Mouse (Mus musculus) spleen, postnatal 36 days (tissue): ENCODE measurements around the gene Extl1.
"Not testable (repeated sequence)": the region's sequence is repeated elsewhere in the genome, so short reads cannot be mapped to it uniquely, and the experiment has no call there.

Experiments used
- DNase-seq, 2 experiments: peaks; one replicate each; pipeline ENCODE4 v3.0.0; 2022; ENCODE audit warnings: low spot score in 2 of 2, mixed read lengths in 1 of 2

Gene Extl1

GRCm38 (mm10) chr4:134351329-134352260, 32.1 kb downstream of the Extl1 start:
- no peak for DNase-seq

DNA sequence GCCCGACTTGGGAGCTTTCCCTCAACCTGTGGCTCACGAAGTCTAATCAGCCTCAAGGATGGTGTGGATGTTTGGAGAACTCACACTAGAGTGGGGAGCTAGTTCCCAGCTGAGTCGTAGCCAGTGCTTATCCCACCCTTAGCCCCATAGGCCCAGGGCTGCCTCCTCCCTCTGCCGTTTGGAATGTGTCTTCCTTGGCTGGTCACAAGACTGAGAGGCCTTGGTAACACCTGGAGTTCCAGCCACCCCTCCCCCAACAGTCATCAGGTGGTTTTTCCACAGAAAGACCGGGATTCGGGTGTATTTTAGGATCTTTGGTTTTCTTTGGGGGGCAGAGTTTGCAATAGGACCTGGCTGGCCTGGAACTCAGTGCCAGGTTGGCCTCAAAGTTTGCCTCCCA, 33.0 kb downstream of the Extl1 start:
- DNase-seq: no peak

DNA sequence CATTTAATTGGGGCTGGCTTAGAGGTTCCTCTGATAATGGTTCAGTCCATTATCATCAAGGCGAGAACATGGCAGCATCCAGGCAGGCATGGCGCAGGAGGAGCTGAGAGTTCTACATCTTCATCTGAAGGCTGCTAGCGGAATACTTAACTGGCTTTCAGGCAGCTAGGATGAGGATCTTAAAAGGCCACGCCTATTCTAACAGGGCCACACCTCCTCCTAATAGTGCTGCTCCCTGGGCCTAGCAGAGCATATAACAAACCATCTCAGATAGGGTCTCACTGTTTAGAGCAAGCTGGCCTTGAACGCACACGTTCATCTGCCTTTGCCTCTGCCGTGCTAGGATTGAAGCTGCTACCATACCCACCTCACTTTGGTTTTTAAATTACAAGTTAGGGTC, 33.8 kb downstream of the Extl1 start:
- no peak for DNase-seq

- DNase-seq: no peak
Observed at GRCm38 (mm10) chr4:134348545-134348944, 35.1 kb downstream of the Extl1 start.

GRCm38 (mm10) chr4:134348078-134348477, 35.6 kb downstream of the Extl1 start:
- DNase-seq: no peak

GRCm38 (mm10) chr4:134345802-134346201, 37.8 kb downstream of the Extl1 start:
- DNase-seq: no peak

GRCm38 (mm10) chr4:134344620-134345019, 39.0 kb downstream of the Extl1 start:
- no peak for DNase-seq

DNA sequence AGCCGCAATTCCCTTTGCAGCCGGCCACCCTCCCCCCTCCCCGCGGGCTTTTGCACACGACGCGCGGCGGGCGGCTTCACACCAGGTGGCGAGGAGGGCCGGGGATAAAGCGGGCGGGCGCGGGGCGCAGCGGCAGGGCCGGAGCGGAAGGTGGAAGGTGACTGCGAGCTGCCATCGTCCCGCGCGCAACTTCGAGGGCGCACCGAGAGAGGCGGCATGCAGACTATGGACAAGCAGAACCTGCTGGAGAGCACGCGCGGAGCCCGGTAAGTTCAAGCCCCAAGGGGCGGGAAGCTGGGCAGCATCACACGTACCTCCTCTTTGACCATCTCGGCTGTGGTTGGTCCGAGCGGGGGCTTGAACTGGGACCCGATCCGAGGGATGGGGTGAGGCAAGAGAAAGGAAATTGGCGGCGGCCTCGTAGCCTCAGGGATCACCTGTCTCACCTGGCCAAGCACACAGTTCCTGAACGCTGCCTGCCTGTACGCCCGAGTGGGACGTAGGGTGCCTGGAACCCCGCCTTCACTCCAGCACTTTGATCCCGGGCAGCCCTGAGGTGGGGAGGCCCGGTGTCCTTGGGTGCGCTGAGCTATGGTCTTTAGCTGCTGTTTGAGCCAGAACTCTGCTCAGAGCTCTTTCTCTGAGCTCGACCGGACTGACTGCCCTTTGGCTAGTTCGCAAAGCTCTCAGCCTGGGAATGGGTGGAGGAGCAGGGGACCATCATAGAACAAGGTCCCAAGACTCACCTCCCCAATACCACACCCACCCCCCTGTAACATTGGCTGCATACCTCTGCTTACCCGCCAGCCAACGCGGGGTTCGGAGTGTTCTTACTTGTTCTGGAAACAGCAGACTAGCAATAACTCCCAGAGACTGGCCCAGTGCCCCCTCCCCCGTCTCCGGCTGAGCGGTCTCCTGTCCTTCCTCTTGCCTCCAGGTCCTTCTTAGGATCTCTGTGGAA, 40.3 kb downstream of the Extl1 start, which contains the start of gene Slc30a2:
Slc30a2 (plus strand) TSS at position 111 of the 961 bp plus-strand sequence.
- no peak for DNase-seq

- no peak for DNase-seq
Observed at GRCm38 (mm10) chr4:134342213-134342779, 41.4 kb downstream of the Extl1 start.

DNA sequence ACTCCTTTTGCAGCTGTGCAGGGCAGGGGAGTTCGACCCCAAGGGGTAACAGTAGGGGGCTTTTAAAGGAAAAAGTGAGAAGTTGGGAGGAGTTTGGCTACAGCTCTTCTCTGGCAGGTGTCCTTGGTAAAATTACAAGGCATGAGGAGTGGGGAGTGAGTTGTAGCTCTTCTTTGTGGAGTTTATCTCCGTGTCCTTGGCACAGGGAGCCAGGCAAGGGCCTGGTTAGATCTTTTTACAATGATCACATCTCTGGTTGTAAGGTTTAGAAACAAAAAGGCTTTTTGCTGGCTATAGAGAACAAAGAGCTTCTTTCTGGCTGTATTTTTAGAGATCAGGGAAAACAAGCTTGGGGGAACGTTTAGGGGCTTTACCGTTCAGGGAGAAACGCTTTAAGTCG, 42.4 kb downstream of the Extl1 start:
- DNase-seq: not testable (repeated sequence)

- no peak for DNase-seq
Observed at GRCm38 (mm10) chr4:134330281-134330680, 53.4 kb downstream of the Extl1 start.

DNA sequence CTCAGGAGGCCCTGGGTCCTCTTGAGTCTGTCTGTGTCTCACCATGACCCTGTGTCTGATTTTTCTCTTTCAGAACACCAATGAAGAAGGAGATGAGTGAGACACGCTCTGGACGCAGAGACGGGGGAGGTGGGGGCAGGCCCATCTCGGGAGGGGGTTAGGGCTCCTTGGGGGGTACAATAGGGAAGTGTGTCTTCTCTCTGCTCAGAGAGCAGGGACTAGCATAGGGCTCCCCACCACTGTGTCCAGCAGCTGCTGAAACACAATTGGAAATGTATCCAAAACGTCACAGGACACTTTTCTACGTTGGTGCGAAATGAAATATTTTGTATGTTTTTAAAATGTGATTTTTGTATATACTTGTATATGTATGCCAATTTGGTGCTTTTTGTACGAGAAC, 54.8 kb downstream of the Extl1 start:
- no peak for DNase-seq

DNA sequence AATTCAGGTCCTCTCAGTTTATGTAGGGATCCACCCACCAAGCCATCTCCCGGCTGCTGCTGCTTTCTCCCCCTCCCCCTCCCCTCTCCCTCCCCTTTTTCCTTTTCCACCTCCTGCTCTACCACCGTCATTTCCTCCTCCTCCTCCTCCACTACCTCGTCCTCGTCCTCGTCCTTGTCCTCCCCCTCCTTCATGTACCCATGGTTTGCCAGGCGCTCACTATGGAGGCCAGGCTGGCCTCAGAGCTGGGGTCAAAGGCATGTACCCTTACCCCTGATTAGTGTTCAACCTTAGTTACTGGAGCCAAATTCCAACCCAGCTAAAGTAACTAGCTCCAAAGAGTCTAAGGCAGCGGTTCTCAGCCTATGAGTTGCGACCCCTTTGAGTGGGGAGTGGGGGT, 55.5 kb downstream of the Extl1 start:
- no peak for DNase-seq

DNA sequence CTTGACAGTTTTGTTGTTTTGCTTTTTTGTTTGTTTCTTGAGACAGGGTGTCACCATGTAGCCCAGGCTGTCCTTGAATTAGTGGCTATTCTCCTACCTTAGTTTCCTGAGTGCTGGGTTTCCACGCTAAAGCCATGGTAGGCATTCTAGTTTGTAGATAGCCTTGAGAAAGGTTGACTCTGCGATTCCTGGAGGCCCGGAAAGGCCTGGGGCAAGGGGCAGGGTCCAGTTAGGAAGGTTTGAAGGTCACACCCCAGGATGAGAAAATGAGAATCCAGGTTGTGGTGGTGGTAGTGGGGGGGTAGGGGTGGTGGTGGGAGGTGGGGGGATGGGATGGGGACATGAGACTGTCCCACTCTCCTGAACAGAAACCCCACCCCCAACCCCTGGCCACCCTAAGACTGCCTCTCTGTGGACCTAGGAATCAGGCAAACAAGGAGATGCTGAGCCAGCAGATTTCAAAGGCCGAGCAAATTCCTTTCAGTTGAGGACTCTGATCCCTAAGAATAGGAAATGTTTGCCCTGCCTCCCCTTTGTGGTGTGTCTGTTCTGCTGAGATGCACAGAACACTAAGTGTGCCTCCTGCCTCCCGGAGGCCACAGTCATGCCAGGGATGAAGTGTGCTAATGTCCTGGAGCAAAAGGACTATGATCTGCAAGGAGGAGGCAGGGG, 56.7 kb downstream of the Extl1 start:
- DNase-seq: no peak

DNA sequence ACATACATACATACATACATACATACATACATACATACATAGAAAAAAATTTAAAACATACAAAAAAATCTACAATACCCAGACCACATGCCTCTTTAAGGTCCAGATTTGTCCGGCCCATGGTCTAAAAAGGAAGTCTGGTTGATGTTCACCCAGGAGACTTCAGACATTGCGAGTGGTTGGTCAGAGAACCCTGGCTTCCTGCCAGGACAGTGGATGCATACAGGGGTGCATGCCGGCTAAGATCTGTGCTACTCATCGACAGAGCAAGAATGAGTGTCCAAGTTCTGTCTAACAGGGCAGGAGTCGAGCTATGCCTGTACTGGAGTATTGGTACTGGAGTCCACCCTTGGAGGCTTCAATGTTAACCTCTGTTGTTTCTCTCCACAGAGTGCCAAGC, 59.0 kb downstream of the Extl1 start:
- DNase-seq: no peak

- DNase-seq: no peak
Observed at GRCm38 (mm10) chr4:134321524-134321923, 62.1 kb downstream of the Extl1 start.

DNA sequence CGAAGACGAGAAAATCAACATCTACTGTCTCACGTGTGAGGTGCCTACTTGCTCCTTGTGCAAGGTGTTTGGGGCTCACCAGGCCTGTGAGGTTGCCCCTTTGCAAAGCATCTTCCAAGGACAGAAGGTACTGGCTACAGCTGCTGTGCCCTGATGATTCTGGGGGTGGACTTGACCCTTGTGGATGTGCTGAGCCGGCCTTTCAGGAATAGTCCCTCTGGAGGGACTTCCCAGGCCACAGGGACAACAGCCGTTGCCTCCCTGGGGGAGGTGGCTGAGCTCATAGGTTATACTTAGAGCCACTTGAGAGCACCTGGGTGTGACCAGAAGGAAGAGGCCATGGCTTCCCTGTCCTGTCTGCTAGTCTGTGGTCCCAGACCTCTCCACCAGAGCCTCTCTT, 64.0 kb downstream of the Extl1 start:
- no peak for DNase-seq

DNA sequence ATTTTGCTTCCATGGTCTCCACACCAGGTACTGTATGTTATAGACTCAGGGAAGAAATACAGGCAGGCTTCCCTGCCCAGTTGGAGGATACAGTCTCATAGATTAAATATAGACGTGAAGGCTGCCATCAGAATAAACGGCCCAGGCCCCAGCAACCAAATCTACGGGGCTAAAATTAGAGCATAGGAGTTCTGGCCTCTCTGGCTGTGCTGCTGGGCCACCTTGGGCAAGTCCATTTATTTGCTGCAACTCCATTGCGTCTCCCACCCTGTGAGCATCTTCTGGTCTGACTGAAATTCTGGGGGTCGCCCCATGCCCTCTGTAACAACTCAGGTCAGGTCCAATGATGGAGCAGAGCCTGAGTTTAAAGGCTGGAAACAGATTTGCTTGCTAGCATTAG, 64.6 kb downstream of the Extl1 start:
- DNase-seq: no peak

DNA sequence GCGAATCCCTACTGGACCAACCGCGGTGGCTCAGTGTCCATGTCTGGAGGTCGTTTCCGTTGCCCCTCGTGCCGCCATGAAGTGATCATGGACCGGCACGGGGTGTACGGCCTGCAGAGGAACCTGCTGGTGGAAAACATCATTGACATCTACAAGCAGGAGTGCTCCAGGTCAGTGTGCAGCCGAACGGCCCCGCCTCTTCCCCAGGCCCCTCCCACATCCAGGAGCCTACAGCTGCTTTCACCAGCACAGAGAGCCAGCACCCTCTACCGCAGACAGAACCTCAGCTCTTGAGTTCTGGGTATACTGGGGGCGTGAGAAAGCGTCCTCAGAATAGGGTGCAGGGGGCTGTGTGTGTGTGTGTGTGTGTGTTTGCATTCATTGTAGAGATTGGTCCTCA, 67.3 kb downstream of the Extl1 start:
- DNase-seq: no peak

DNA sequence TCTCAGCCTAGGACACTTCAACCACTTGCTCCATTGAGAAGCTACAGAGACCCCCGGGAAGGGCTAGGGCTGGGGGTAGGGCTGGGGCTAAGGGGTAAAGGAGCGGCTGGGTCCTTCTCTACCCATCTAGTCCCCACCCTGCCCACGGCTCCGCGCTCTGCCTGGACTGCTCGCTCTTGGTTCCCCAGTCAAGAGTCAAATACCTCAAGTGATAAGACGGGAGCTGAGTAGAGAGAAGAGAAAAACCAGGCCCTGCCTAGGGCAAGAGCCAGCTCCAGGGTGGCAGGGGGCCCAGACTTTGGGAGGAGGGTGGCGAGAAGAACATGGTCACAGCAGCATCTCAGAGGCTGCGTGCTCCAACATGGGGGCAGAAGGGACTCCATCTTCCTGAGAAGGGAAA, 68.2 kb downstream of the Extl1 start:
- DNase-seq: no peak

GRCm38 (mm10) chr4:134314876-134315275, 68.8 kb downstream of the Extl1 start, which contains the start of gene Trim63:
Trim63 (plus strand) TSS chr4:134315120.
- DNase-seq: no peak
